Mouse (Mus musculus): ENCODE results near the gene Ankrd35. TPM values are rescaled to one million over a fixed set of nuclear protein-coding genes. Genes with fewer than 3 reads are reported as not detected.
"Not testable (repeated sequence)": the region's sequence is repeated elsewhere in the genome, so short reads cannot be mapped to it uniquely, and the experiment has no call there.

Gene Ankrd35
- polyA plus RNA-seq, 1 experiment from 2014 or later: 0.57 TPM

GRCm38 (mm10) chr3:96636448-96636847 is 33.5 kb upstream of the Ankrd35 start:
- peaks cover 11% of the 10 kb centered on the region; the same call in 1 of the 2 replicates for H3K4me1 ChIP-seq (ENCODE audit: control insufficient read depth, insufficient read depth, low read length)
- no peak overlapping the region for H3K27ac ChIP-seq (replicated peaks; ENCODE audit: low read depth, low read length)
- no peak for ATAC-seq (ENCODE audit: low FRiP score, low TSS enrichment)
- no peaks in the 10 kb centered on the region for H3K27me3 ChIP-seq (ENCODE audit: control insufficient read depth, insufficient read depth, low read length)
- H3K9ac ChIP-seq (replicated peaks; ENCODE audit: low read length): peak overlapping the region; percentile 97; the same call in 1 of the 2 replicates
- H3K4me2 ChIP-seq (ENCODE audit: low read length): peak overlapping the region; percentile 79
- H3K4me3 ChIP-seq (replicated peaks; ENCODE audit: low read depth, low read length): peak overlapping the region; percentile 85
- WGBS: 70% methylated on average over 11 of the region's 11 CpGs
- H3K36me3 ChIP-seq (ENCODE audit: control insufficient read depth, insufficient read depth, low read length): peaks cover 42% of the 10 kb centered on the region
- no peaks in the 10 kb centered on the region for H3K9me3 ChIP-seq (ENCODE audit: control insufficient read depth, low read length)
- no peak for DNase-seq

DNA sequence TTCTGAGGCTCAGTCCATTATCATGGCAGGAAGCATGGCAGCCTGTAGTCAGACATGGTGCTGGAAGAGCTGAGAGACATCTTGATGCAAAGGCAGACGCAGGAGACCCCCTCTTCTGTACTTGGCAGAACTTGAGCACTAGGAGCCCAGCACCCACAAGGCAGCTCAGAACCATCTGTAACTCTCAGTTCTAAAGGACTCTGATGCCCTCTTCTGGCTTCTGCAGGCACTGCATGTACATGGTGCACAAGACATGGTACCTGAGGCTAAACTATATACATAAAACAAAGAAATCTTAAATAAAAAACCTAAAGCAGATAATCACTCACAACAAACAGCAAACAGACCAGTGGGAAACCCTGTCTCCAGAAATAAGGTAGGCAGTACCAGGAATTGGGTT is 30.7 kb upstream of the Ankrd35 start:
- Histone ChIP-seq H3K9me3 (ENCODE audit: control insufficient read depth, low read length) (no peaks in the 10 kb centered on the region), H3K27me3 (ENCODE audit: control insufficient read depth, insufficient read depth, low read length) (no peaks in the 10 kb centered on the region), H3K27ac (replicated peaks; ENCODE audit: low read depth, low read length) (no peak overlapping the region), H3K4me2 (ENCODE audit: low read length) (no peak overlapping the region), H3K4me1 (ENCODE audit: control insufficient read depth, insufficient read depth, low read length) (peaks cover 11% of the 10 kb centered on the region; the same call in 1 of the 2 replicates), H3K36me3 (ENCODE audit: control insufficient read depth, insufficient read depth, low read length) (peaks cover 37% of the 10 kb centered on the region), H3K9ac (replicated peaks; ENCODE audit: low read length) (no peak overlapping the region), H3K4me3 (replicated peaks; ENCODE audit: low read depth, low read length) (no peak overlapping the region)
- WGBS: 67% methylated on average over 1 of the region's 1 CpGs
- DNase-seq: peak; percentile 59
- no peak for ATAC-seq (ENCODE audit: low FRiP score, low TSS enrichment)

DNA sequence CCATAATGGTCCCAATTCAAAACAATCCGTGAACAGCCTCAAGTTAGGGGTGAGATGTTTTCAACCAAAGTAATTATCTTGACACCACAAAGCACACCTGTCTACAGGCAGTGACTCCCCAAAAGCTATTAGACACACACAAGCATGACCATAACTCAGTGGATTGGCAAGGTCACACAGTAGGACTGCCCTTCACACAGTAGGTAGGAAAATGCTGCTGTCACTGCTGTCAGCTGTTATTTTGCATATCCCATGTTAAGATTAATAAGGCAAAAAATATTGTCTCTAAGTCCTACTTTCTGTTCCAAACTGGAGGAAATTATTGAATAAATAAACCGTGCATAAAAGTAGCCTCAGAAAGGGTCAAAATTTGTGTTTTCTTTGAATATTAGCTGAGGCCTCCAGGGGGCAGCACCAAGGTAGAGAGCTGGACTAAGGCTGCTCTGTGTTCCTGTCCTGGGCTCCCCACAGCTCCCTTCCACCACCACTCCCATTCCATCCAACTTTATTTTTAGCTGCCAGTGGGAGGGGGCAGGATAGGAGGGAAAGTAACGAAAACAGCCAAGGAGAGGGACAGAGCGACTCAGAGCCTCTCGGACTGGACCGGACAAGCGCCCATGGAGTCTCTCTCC is 24.8 kb upstream of the Ankrd35 start, which contains the start of gene Itga10:
TSS of gene Itga10 (plus strand) at position 567 of the 632 bp plus-strand sequence.
- Histone ChIP-seq H3K4me2 (ENCODE audit: low read length) (no peak within 1 kb of the TSS), H3K4me3 (replicated peaks; ENCODE audit: low read depth, low read length) (no peak within 1 kb of the TSS), H3K9me3 (ENCODE audit: control insufficient read depth, low read length) (no peaks in the 10 kb centered on the region), H3K36me3 (ENCODE audit: control insufficient read depth, insufficient read depth, low read length) (peaks cover 28% of the 10 kb centered on the region), H3K27ac (replicated peaks; ENCODE audit: low read depth, low read length) (no peak within 1 kb of the TSS), H3K4me1 (ENCODE audit: control insufficient read depth, insufficient read depth, low read length) (no peaks in the 10 kb centered on the region), H3K27me3 (ENCODE audit: control insufficient read depth, insufficient read depth, low read length) (no peaks in the 10 kb centered on the region), H3K9ac (replicated peaks; ENCODE audit: low read length) (no peak within 1 kb of the TSS)
- DNase-seq (peak; percentile 60), ATAC-seq (ENCODE audit: low FRiP score, low TSS enrichment) (no peak)
- WGBS: 65% methylated on average over 7 of the region's 7 CpGs

GRCm38 (mm10) chr3:96647365-96647764 is 22.6 kb upstream of the Ankrd35 start:
- 79% methylated on average over 3 of the region's 3 CpGs for WGBS
- Histone ChIP-seq H3K4me2 (ENCODE audit: low read length) (no peak overlapping the region), H3K4me1 (ENCODE audit: control insufficient read depth, insufficient read depth, low read length) (no peaks in the 10 kb centered on the region), H3K9me3 (ENCODE audit: control insufficient read depth, low read length) (no peaks in the 10 kb centered on the region), H3K4me3 (replicated peaks; ENCODE audit: low read depth, low read length) (no peak overlapping the region), H3K27ac (replicated peaks; ENCODE audit: low read depth, low read length) (no peak overlapping the region), H3K36me3 (ENCODE audit: control insufficient read depth, insufficient read depth, low read length) (peaks cover 21% of the 10 kb centered on the region), H3K27me3 (ENCODE audit: control insufficient read depth, insufficient read depth, low read length) (no peaks in the 10 kb centered on the region), H3K9ac (replicated peaks; ENCODE audit: low read length) (no peak overlapping the region)
- no peak for ATAC-seq (ENCODE audit: low FRiP score, low TSS enrichment)
- no peak for DNase-seq

DNA sequence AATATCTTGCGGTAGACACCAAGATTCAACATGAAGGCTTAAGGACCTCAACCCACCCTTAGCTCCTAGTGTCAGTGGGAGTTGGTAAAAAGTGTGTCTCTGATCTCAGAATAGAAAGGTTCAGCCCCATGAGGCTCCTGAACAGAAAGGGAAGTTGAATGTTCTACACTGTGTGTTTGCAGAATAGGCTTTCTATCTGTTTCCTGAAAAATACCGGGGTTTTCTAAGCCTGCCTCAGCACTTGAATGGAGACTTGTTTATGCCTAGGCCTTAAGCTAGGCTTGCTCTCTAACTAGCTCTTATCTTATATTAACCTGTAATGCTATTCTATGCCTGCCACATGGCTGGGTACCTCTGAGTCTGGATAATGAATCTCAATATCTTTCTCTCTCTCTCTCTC is 9.0 kb upstream of the Ankrd35 start:
- H3K4me3 ChIP-seq (replicated peaks; ENCODE audit: low read depth, low read length): no peak overlapping the region
- H3K27ac ChIP-seq (replicated peaks; ENCODE audit: low read depth, low read length): no peak overlapping the region
- H3K4me2 ChIP-seq (ENCODE audit: low read length): no peak overlapping the region
- no peaks in the 10 kb centered on the region; the same call in 1 of the 2 replicates for H3K4me1 ChIP-seq (ENCODE audit: control insufficient read depth, insufficient read depth, low read length)
- H3K9ac ChIP-seq (replicated peaks; ENCODE audit: low read length): no peak overlapping the region
- DNase-seq (no peak), ATAC-seq (ENCODE audit: low FRiP score, low TSS enrichment) (no peak)
- no peaks in the 10 kb centered on the region for H3K27me3 ChIP-seq (ENCODE audit: control insufficient read depth, insufficient read depth, low read length)
- H3K36me3 ChIP-seq (ENCODE audit: control insufficient read depth, insufficient read depth, low read length): no peaks in the 10 kb centered on the region
- 93% methylated on average over 2 of the region's 2 CpGs for WGBS
- H3K9me3 ChIP-seq (ENCODE audit: control insufficient read depth, low read length): no peaks in the 10 kb centered on the region

- peak overlapping the region; percentile 16 for H3K27ac ChIP-seq (replicated peaks; ENCODE audit: low read depth, low read length)
- H3K9me3 ChIP-seq (ENCODE audit: control insufficient read depth, low read length): no peaks in the 10 kb centered on the region
- H3K4me3 ChIP-seq (replicated peaks; ENCODE audit: low read depth, low read length): peak overlapping the region; percentile 32
- H3K4me1 ChIP-seq (ENCODE audit: control insufficient read depth, insufficient read depth, low read length): no peaks in the 10 kb centered on the region; the same call in 1 of the 2 replicates
- WGBS: 57% methylated on average over 8 of the region's 8 CpGs
- no peaks in the 10 kb centered on the region for H3K27me3 ChIP-seq (ENCODE audit: control insufficient read depth, insufficient read depth, low read length)
- peak overlapping the region; percentile 59 for H3K4me2 ChIP-seq (ENCODE audit: low read length)
- H3K36me3 ChIP-seq (ENCODE audit: control insufficient read depth, insufficient read depth, low read length): no peaks in the 10 kb centered on the region
- DNase-seq (peak; percentile 29), ATAC-seq (ENCODE audit: low FRiP score, low TSS enrichment) (no peak)
- H3K9ac ChIP-seq (replicated peaks; ENCODE audit: low read length): peak overlapping the region; percentile 42; the same call in 1 of the 2 replicates
Observed at GRCm38 (mm10) chr3:96662731-96663316, 7.1 kb upstream of the Ankrd35 start.

- Histone ChIP-seq H3K4me2 (ENCODE audit: low read length) (peak overlapping the region; percentile 59), H3K27ac (replicated peaks; ENCODE audit: low read depth, low read length) (peak overlapping the region; percentile 16), H3K9me3 (ENCODE audit: control insufficient read depth, low read length) (no peaks in the 10 kb centered on the region), H3K9ac (replicated peaks; ENCODE audit: low read length) (peak overlapping the region; percentile 42), H3K4me1 (ENCODE audit: control insufficient read depth, insufficient read depth, low read length) (no peaks in the 10 kb centered on the region; the same call in 1 of the 2 replicates), H3K27me3 (ENCODE audit: control insufficient read depth, insufficient read depth, low read length) (no peaks in the 10 kb centered on the region), H3K36me3 (ENCODE audit: control insufficient read depth, insufficient read depth, low read length) (no peaks in the 10 kb centered on the region), H3K4me3 (replicated peaks; ENCODE audit: low read depth, low read length) (peak overlapping the region; percentile 32)
- ATAC-seq (ENCODE audit: low FRiP score, low TSS enrichment) (peak; percentile 77; the same call in 1 of the 2 replicates), DNase-seq (peak; percentile 91)
- WGBS: 7% methylated on average over 15 of the region's 18 CpGs
Observed at GRCm38 (mm10) chr3:96663432-96664239, 6.3 kb upstream of the Ankrd35 start.

DNA sequence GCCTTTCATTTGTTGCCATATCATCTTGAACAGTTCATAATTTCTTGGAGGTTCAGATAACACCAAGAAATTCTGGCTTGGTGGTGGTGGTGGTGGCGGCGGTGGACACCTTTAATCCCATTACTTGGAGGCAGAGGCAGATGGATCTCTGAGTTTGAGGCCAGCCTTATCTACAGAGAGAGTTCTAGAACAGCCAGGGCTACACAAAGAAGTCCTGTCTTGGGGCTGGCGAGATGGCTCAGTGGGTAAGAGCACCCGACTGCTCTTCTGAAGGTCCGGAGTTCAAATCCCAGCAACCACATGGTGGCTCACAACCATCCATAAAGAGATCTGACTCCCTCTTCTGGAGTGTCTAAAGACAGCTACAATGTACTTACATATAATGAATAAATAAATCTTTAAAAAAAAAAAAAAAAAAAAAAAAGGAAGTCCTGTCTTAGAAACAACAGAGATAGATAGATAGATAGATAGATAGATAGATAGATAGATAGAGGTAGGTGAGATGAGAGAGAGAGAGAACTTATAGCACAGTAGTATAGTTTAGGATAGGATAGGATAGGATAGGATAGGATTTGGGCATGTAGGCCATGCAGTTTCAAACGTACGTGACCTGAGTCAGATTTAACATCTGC is 4.1 kb upstream of the Ankrd35 start:
- DNase-seq; H3K4me1 ChIP-seq (ENCODE audit: control insufficient read depth, insufficient read depth, low read length); H3K27ac ChIP-seq (replicated peaks; ENCODE audit: low read depth, low read length); H3K4me3 ChIP-seq (replicated peaks; ENCODE audit: low read depth, low read length); ATAC-seq (ENCODE audit: low FRiP score, low TSS enrichment); H3K9me3 ChIP-seq (ENCODE audit: control insufficient read depth, low read length); H3K4me2 ChIP-seq (ENCODE audit: low read length); H3K27me3 ChIP-seq (ENCODE audit: control insufficient read depth, insufficient read depth, low read length); H3K36me3 ChIP-seq (ENCODE audit: control insufficient read depth, insufficient read depth, low read length); H3K9ac ChIP-seq (replicated peaks; ENCODE audit: low read length): not testable (repeated sequence)
- WGBS: 92% methylated on average over 7 of the region's 7 CpGs
